Mouse (Mus musculus) stomach, embryonic 14.5 days (tissue): ENCODE results near the gene Narf. TPM values are rescaled to one million over a fixed set of nuclear protein-coding genes. Genes with fewer than 3 reads are reported as not detected.

Source experiments
- ATAC-seq: fragments of 200-750 bp; cut with Nextera tagmentation; 2 replicates; pipeline ENCODE4 v1.8.0; 2017; ENCODE audit warnings: low read depth, moderate TSS enrichment; ENCODE audit not compliant: insufficient number of reproducible peaks, insufficient read depth, low FRiP score
- H3K27ac ChIP-seq: fragments of 300-500 bp; sonication (generic); 2 replicates; pipeline ENCODE4 v1.5.1; 2014; ENCODE audit warnings: mild to moderate bottlenecking, low read length, moderate library complexity, mixed read lengths
- H3K27me3 ChIP-seq: fragments of 300-500 bp; sonication (generic); 2 replicates; pipeline ENCODE4 v1.6.1; 2014; ENCODE audit warnings: low read length, control low read depth, mixed read lengths; ENCODE audit not compliant: control insufficient read depth, insufficient read depth
- H3K36me3 ChIP-seq: fragments of 300-500 bp; sonication (generic); 2 replicates; pipeline ENCODE4 v1.6.1; 2014; ENCODE audit warnings: mild to moderate bottlenecking, control low read depth, low read length, moderate library complexity, mixed read lengths; ENCODE audit not compliant: control insufficient read depth, insufficient read depth
- H3K4me1 ChIP-seq: fragments of 300-500 bp; sonication (generic); 2 replicates; pipeline ENCODE4 v1.6.1; 2014; ENCODE audit warnings: low read length, control low read depth, mixed read lengths; ENCODE audit not compliant: control insufficient read depth, insufficient read depth
- H3K4me2 ChIP-seq: fragments of 300-500 bp; sonication (generic); replicated peaks from 2 replicates; pipeline ENCODE4 v1.6.1; 2014; ENCODE audit warnings: low read depth, low read length, control low read depth
- H3K4me3 ChIP-seq: fragments of 300-500 bp; sonication (generic); 2 replicates; pipeline ENCODE4 v1.5.1; 2014; ENCODE audit warnings: low read depth, low read length, control low read depth
- H3K9ac ChIP-seq: fragments of 300-500 bp; sonication (generic); replicated peaks from 2 replicates; pipeline ENCODE4 v1.6.1; 2014; ENCODE audit warnings: low read depth, mild to moderate bottlenecking, control low read depth, low read length, moderate library complexity, mixed read lengths
- H3K9me3 ChIP-seq: fragments of 300-500 bp; sonication (generic); 2 replicates; pipeline ENCODE4 v1.6.1; 2016; ENCODE audit warnings: low read depth, low read length, control low read depth; ENCODE audit not compliant: control insufficient read depth
- WGBS: fragments of 180-500 bp; shearing (Covaris S2); extraction: QIAGEN DNeasy Blood & Tissue Kit; methylation state at CpG from one replicate; pipeline ENCODE4 v1.1.7; 2014; 5-methylcytosine and 5-hydroxymethylcytosine counted together
- polyA plus RNA-seq: library from polyadenylated mRNA; unstranded; fragments of >200 nt; fragmentation: Nextera tagmentation; extraction: Ambion mirVana; gene quantifications from 2 replicates; pipeline ENCODE4 v1.2.1, GENCODE M21; 2014

Narf gene
- polyA plus RNA-seq, 1 experiment from 2014 or later, result 43.2 TPM

- H3K27ac ChIP-seq, result no peak overlapping the region
- no peak overlapping the region for H3K9ac ChIP-seq
- H3K36me3 ChIP-seq, result 0 out of 2 replicates have a peak, but pooled peaks cover 4% of the 10 kb centered on the region
- WGBS, result 78% methylated on average over 4 of the region's 4 CpGs
- no peak overlapping the region for H3K4me3 ChIP-seq
- H3K9me3 ChIP-seq, result no peaks in the 10 kb centered on the region
- H3K4me2 ChIP-seq, result no peak overlapping the region
- H3K27me3 ChIP-seq, result no peaks in the 10 kb centered on the region
- ATAC-seq, result no peak
- peaks cover 22% of the 10 kb centered on the region for H3K4me1 ChIP-seq
Measured at GRCm38 (mm10) chr11:121231191-121231590, 5.9 kb upstream of the Narf start.

- Histone ChIP-seq H3K27me3 (no peaks in the 10 kb centered on the region), H3K4me2 (no peak overlapping the region), H3K9me3 (no peaks in the 10 kb centered on the region), H3K27ac (no peak overlapping the region; the same call in 1 of the 2 replicates), H3K4me3 (no peak overlapping the region), H3K36me3 (no peaks in the 10 kb centered on the region), H3K9ac (no peak overlapping the region), H3K4me1 (peaks cover 17% of the 10 kb centered on the region)
- WGBS, result 48% methylated on average over 4 of the region's 4 CpGs
- ATAC-seq, result no peak
Measured at GRCm38 (mm10) chr11:121231628-121232291, 5.3 kb upstream of the Narf start.

DNA sequence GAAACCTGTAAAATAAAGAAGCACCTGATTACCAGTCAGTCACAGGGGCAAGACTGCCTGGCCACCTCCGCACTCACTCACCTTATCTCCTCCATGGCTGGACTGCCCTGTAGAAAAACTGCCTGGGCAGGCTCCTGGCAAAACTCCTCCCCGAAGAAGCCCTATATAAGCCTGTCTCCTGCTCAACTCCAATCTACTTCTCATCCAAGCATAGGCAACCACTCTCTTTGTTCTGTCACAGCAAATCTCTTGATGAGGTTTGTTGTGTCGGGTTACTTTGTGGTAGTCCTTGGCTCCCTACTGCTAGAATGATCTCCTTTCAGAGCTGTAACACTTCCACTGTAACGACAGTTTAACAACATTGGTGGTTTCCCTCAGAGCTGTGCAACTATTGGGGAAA lies 4.3 kb upstream of the Narf start:
- peaks cover 16% of the 10 kb centered on the region for H3K4me1 ChIP-seq
- no peak for ATAC-seq
- H3K27ac ChIP-seq, result no peak overlapping the region
- H3K9ac ChIP-seq, result no peak overlapping the region
- H3K4me2 ChIP-seq, result no peak overlapping the region
- no peak overlapping the region for H3K4me3 ChIP-seq
- no peaks in the 10 kb centered on the region for H3K36me3 ChIP-seq
- 39% methylated on average over 4 of the region's 4 CpGs for WGBS
- H3K9me3 ChIP-seq, result no peaks in the 10 kb centered on the region
- no peaks in the 10 kb centered on the region for H3K27me3 ChIP-seq

DNA sequence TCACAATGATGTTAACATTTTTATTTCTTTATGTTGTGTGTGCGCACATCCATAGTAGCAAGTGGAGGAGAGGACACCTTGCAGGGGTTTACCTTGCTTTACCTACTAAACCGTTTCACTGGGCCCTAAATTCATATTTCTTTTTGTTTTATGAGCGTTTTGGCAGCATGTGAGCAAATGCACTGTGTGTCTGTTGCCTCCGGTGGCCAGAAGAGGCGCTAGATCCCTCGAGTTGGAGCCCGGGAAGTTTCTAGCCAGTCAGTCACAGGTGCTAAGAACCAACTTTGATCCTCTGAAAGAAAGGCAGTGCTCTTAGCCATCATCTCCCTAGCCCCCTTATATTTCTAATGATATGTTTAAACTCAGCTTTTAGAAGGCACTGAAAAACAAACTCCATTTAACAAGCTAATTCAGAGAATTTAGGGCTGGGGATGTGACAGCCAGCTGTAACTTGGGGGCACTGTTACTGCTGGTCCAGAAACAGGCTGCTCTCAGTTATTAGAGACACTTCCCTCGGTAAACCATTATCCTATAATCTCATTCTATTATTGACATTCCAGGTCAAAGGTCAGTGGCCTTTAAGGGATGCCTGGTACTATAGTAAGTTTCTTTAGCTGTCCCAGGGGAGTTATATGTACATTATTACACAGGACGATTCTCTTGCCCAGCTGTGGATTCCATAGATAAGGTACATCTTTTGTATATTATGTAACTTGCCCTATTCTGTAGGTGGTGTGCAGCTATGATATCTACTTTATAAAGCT lies 1.4 kb upstream of the Narf start:
- H3K9me3 ChIP-seq, result no peaks in the 10 kb centered on the region
- H3K4me3 ChIP-seq, result 0 out of 2 replicates have a peak overlapping the region, but pooled peaks have one; percentile 68
- no peak overlapping the region for H3K9ac ChIP-seq
- peaks cover 20% of the 10 kb centered on the region; the same call in 1 of the 2 replicates for H3K4me1 ChIP-seq
- 26% methylated on average over 9 of the region's 9 CpGs for WGBS
- H3K4me2 ChIP-seq, result peak overlapping the region; percentile 35
- H3K27me3 ChIP-seq, result no peaks in the 10 kb centered on the region
- ATAC-seq, result no peak
- peak overlapping the region; percentile 99 for H3K27ac ChIP-seq
- peaks cover 10% of the 10 kb centered on the region; the same call in 1 of the 2 replicates for H3K36me3 ChIP-seq

DNA sequence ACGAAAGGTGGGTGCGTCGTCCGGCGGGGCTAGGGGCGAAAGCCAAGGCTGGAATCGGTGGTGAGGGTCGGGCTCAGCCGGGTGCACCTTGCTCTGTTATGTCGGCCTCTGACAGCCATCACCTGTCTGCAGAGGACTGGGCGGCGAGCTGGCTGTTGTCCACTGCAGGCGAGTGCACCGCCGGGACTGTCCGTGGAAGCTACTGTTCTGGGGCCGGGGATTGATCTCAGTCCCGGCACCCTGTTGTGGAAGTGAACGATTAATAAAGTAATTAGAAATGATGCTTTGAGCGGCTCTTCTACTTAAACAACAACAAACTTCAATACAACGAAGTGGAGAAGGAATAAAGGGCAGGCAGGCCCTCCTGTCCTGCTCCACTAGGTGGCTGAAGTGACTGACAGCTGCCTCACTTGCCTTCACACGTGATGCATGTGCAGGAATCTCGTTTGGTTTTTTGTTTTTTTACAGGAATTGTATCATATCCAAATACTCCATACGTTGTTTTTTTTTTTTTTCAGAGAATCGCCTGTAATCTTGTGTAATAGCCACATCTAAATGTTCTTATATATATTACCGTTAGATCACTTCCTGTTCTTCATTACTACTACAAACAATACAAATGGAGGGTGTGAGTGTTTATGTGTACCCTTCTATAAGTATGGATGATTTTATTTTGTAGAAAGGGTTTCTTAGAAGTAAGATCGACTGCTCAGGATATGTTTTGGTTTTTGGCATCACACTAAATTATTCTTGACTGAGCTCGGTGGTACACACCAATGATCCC lies 484 bp downstream of the Narf start:
- peak; percentile 42; the same call in 1 of the 2 replicates for ATAC-seq
- peak overlapping the region; percentile 59 for H3K9ac ChIP-seq
- H3K36me3 ChIP-seq, result peaks cover 22% of the 10 kb centered on the region; the same call in 1 of the 2 replicates
- WGBS, result 4% methylated on average over 28 of the region's 28 CpGs
- peak overlapping the region; percentile 81 for H3K27ac ChIP-seq
- H3K4me2 ChIP-seq, result peak overlapping the region; percentile 56
- no peaks in the 10 kb centered on the region for H3K27me3 ChIP-seq
- peak overlapping the region; percentile 68 for H3K4me3 ChIP-seq
- no peaks in the 10 kb centered on the region for H3K9me3 ChIP-seq
- H3K4me1 ChIP-seq, result peaks cover 20% of the 10 kb centered on the region; the same call in 1 of the 2 replicates

- H3K9me3 ChIP-seq, result no peaks in the 10 kb centered on the region
- H3K9ac ChIP-seq, result no peak overlapping the region
- H3K36me3 ChIP-seq, result peaks cover 40% of the 10 kb centered on the region
- H3K4me2 ChIP-seq, result no peak overlapping the region
- 95% methylated on average over 2 of the region's 2 CpGs for WGBS
- ATAC-seq, result no peak
- no peaks in the 10 kb centered on the region for H3K27me3 ChIP-seq
- no peak overlapping the region for H3K27ac ChIP-seq
- no peak overlapping the region for H3K4me3 ChIP-seq
- peaks cover 20% of the 10 kb centered on the region; the same call in 1 of the 2 replicates for H3K4me1 ChIP-seq
Measured at GRCm38 (mm10) chr11:121239669-121240068, 2.6 kb downstream of the Narf start.

GRCm38 (mm10) chr11:121250196-121250595 lies 13.1 kb downstream of the Narf start:
- no peak for ATAC-seq
- Histone ChIP-seq H3K27ac (no peak overlapping the region), H3K4me1 (no peaks in the 10 kb centered on the region), H3K36me3 (peaks cover 89% of the 10 kb centered on the region), H3K4me2 (no peak overlapping the region), H3K4me3 (no peak overlapping the region), H3K9ac (no peak overlapping the region), H3K27me3 (no peaks in the 10 kb centered on the region), H3K9me3 (no peaks in the 10 kb centered on the region)
- 91% methylated on average over 8 of the region's 8 CpGs for WGBS
